Mouse (Mus musculus): ENCODE measurements at regions not wholly inside any gene's neighbourhood (a gene's known extent, or its start where the extent isn't known, plus 50 kb on each side); places are given as distances from the start of the nearest gene placed in this dataset.

DNA sequence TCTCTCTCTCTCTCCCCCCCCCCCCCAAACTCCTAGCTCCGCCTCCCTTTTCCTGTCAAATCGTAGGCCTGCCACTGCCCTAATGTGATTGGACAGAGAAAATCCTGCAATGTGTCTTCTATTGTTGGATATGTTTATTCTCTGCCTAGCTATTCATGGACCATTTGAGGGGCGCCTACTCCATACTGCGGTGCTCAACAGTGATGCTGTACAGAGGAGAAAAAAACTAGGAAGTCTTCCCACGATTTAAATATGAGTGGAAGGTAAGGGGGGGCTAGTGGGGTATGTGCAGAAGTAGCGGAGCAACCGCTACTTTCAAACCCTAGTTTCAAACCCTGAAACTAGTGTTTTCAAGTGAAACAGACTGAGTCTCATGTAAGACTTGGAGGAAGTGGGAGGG is 151.6 kb upstream of the Tnfaip3 start:
- DNase-seq (ENCODE audit: low spot score) (no peak), ATAC-seq (no peak)
- 66% methylated on average over 7 of the region's 7 CpGs for WGBS
- no peak overlapping the region for H3K27ac ChIP-seq
- H3K4me3 ChIP-seq (ENCODE audit: low read length): no peak overlapping the region
- no peak overlapping the region for H3K4me2 ChIP-seq (ENCODE audit: low read depth, low read length)
- no peak overlapping the region for H3K9ac ChIP-seq (replicated peaks; ENCODE audit: low read length)
- TF ChIP-seq CTCF (IDR thresholded peaks at IDR 0.05; ENCODE audit: low read depth): no peak
- no peaks in the 10 kb centered on the region for H3K9me3 ChIP-seq (ENCODE audit: low read length)
- no peaks in the 10 kb centered on the region for H3K36me3 ChIP-seq (ENCODE audit: insufficient read depth, low read length)
- no peaks in the 10 kb centered on the region for H3K27me3 ChIP-seq (ENCODE audit: insufficient read depth, low read length)
- no peaks in the 10 kb centered on the region for H3K4me1 ChIP-seq (ENCODE audit: insufficient read depth, low read length)

DNA sequence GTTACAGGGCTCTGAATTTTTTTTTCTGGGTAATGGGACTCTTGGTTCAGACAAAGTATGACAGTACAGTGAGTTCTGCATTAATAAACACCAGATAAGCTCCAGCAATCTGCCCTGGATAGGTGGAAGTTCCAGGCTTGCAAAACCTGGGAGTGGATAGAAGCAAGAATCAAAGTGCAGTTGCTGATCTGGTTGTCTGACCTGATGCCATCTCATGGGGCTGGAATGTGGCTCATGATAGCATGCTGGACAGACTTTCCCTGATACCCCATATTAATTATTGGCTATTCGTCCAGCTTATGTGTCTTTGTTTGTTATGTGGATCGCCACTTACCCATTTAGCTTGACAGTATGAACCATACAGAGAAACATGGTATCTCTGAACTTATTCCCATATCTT is 146.6 kb upstream of the Tnfaip3 start:
- 95% methylated on average over 2 of the region's 2 CpGs for WGBS
- no peak overlapping the region for H3K4me3 ChIP-seq (ENCODE audit: low read length)
- no peaks in the 10 kb centered on the region for H3K36me3 ChIP-seq (ENCODE audit: insufficient read depth, low read length)
- H3K4me2 ChIP-seq (ENCODE audit: low read depth, low read length): no peak overlapping the region
- ATAC-seq (no peak), DNase-seq (ENCODE audit: low spot score) (no peak)
- no peak for TF ChIP-seq CTCF (IDR thresholded peaks at IDR 0.05; ENCODE audit: low read depth)
- H3K27ac ChIP-seq: no peak overlapping the region
- no peaks in the 10 kb centered on the region for H3K27me3 ChIP-seq (ENCODE audit: insufficient read depth, low read length)
- H3K4me1 ChIP-seq (ENCODE audit: insufficient read depth, low read length): no peaks in the 10 kb centered on the region
- no peak overlapping the region for H3K9ac ChIP-seq (replicated peaks; ENCODE audit: low read length)
- no peaks in the 10 kb centered on the region for H3K9me3 ChIP-seq (ENCODE audit: low read length)

DNA sequence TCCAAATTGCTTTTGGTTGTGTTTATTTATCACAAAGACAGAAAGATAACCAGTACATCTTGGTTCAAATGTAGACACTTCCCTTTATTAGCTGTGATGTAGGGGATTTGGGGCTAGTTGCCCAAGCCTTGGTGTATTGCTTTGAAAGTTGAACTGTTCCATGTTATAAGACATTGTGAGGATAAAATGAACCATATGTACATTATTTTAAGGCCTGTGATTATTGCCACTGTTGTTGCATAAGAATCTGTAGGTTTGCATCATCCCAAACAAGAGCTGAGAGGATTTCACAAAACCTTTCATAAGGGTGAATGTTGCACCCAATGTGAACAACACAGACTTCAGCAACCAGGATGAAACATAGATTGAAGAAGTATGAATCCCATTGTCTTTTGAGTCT is 145.7 kb upstream of the Tnfaip3 start:
- ATAC-seq (no peak), DNase-seq (ENCODE audit: low spot score) (no peak)
- Histone ChIP-seq H3K27ac (no peak overlapping the region), H3K9ac (replicated peaks; ENCODE audit: low read length) (no peak overlapping the region), H3K4me3 (ENCODE audit: low read length) (no peak overlapping the region), H3K4me1 (ENCODE audit: insufficient read depth, low read length) (no peaks in the 10 kb centered on the region), H3K27me3 (ENCODE audit: insufficient read depth, low read length) (no peaks in the 10 kb centered on the region), H3K9me3 (ENCODE audit: low read length) (no peaks in the 10 kb centered on the region), H3K4me2 (ENCODE audit: low read depth, low read length) (no peak overlapping the region), H3K36me3 (ENCODE audit: insufficient read depth, low read length) (no peaks in the 10 kb centered on the region)
- no peak for TF ChIP-seq CTCF (IDR thresholded peaks at IDR 0.05; ENCODE audit: low read depth)

DNA sequence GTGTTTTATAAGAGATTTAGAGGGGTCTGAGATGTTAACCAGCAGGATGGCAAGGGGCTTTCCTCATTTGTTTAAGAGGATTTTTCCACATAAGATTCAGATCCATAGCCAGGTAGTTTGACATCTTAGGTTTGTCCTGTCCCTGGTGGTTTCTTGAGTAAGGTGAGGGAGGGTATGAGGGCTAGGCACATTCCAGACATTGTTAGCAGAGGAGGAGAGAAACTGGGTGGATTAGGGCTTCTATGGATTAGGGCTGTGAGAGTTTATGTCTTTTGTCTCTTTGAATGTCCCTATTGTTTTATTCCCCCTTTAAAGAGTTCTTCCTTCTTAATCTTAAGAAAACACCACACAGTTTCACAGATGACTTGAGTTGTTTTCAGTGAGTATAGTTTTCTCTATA is 138.6 kb upstream of the Tnfaip3 start:
- Histone ChIP-seq H3K36me3 (ENCODE audit: insufficient read depth, low read length) (no peaks in the 10 kb centered on the region), H3K9ac (replicated peaks; ENCODE audit: low read length) (no peak overlapping the region), H3K9me3 (ENCODE audit: low read length) (no peaks in the 10 kb centered on the region), H3K4me1 (ENCODE audit: insufficient read depth, low read length) (no peaks in the 10 kb centered on the region), H3K4me3 (ENCODE audit: low read length) (no peak overlapping the region), H3K27ac (no peak overlapping the region), H3K27me3 (ENCODE audit: insufficient read depth, low read length) (no peaks in the 10 kb centered on the region), H3K4me2 (ENCODE audit: low read depth, low read length) (no peak overlapping the region)
- DNase-seq (ENCODE audit: low spot score) (no peak), ATAC-seq (no peak)
- TF ChIP-seq CTCF (IDR thresholded peaks at IDR 0.05; ENCODE audit: low read depth): no peak

DNA sequence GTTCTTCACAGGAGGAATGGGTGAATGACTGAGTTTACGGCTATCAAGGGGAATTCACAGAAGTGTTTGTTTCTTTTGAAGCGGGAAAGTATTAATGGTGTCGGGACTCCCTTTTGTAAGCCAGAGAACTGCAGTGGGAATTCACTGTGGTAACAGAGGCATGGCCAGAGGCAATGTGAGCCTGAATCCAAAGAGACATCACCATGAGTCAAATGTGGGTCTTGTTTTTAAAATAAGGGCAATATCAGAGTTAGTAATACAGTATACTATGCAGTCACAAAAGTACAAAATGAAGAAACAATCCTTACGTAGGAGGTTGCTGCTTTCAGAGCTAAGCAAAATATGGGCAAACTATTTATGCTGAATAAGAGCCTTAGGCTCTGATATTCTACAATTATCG is 137.3 kb upstream of the Tnfaip3 start:
- Histone ChIP-seq H3K9ac (replicated peaks; ENCODE audit: low read length) (no peak overlapping the region), H3K9me3 (ENCODE audit: low read length) (no peaks in the 10 kb centered on the region), H3K4me3 (ENCODE audit: low read length) (no peak overlapping the region), H3K4me1 (ENCODE audit: insufficient read depth, low read length) (no peaks in the 10 kb centered on the region), H3K4me2 (ENCODE audit: low read depth, low read length) (no peak overlapping the region), H3K36me3 (ENCODE audit: insufficient read depth, low read length) (no peaks in the 10 kb centered on the region), H3K27me3 (ENCODE audit: insufficient read depth, low read length) (no peaks in the 10 kb centered on the region), H3K27ac (no peak overlapping the region)
- ATAC-seq (no peak), DNase-seq (ENCODE audit: low spot score) (no peak)
- 84% methylated on average over 5 of the region's 5 CpGs for WGBS
- no peak for TF ChIP-seq CTCF (IDR thresholded peaks at IDR 0.05; ENCODE audit: low read depth)

DNA sequence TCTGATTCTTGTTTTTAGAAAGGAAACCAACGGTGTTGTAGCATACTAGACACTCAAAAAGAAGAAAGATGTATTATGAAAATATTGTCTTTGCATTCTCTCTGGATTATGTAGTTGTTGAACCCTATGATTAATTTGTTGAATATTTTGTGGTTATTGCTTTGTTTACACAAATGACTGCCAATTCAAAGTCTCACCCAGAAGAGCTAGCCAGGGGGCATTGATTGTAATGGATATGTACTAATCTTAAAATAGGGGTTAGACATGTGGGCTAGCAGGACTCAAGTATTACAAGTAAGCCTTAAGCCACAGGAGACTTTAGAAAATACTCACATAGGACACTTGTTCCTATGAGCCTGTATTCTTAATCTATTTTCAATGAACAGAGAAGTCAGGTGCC is 135.3 kb upstream of the Tnfaip3 start:
- H3K27ac ChIP-seq: no peak overlapping the region
- H3K4me1 ChIP-seq (ENCODE audit: insufficient read depth, low read length): no peaks in the 10 kb centered on the region
- no peaks in the 10 kb centered on the region for H3K36me3 ChIP-seq (ENCODE audit: insufficient read depth, low read length)
- ATAC-seq (no peak), DNase-seq (ENCODE audit: low spot score) (no peak)
- no peak for TF ChIP-seq CTCF (IDR thresholded peaks at IDR 0.05; ENCODE audit: low read depth)
- H3K9ac ChIP-seq (replicated peaks; ENCODE audit: low read length): no peak overlapping the region
- H3K4me3 ChIP-seq (ENCODE audit: low read length): no peak overlapping the region
- no peak overlapping the region for H3K4me2 ChIP-seq (ENCODE audit: low read depth, low read length)
- no peaks in the 10 kb centered on the region for H3K9me3 ChIP-seq (ENCODE audit: low read length)
- 81% methylated on average over 1 of the region's 1 CpGs for WGBS
- H3K27me3 ChIP-seq (ENCODE audit: insufficient read depth, low read length): no peaks in the 10 kb centered on the region

DNA sequence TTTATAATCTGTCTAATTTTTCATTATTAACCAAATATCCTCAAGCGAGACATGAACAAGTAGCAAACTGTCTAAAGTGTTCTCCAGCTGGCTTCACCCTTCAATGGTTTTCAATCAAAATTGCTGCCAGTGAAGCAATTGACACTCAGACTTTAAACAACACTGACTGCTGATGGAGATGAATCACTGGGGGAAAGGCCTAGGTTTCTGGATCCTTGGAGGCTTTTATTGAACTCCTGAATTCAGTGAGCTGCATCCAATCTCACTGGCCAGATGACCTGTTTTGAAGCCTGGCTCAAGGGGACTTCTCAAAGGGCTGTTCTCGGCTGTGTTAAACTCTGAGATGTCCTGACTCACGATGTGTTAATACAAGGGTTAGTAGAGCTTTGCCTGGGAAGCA is 134.5 kb upstream of the Tnfaip3 start:
- no peak overlapping the region for H3K4me3 ChIP-seq (ENCODE audit: low read length)
- H3K9me3 ChIP-seq (ENCODE audit: low read length): no peaks in the 10 kb centered on the region
- TF ChIP-seq CTCF (IDR thresholded peaks at IDR 0.05; ENCODE audit: low read depth): no peak
- no peak overlapping the region for H3K4me2 ChIP-seq (ENCODE audit: low read depth, low read length)
- DNase-seq (ENCODE audit: low spot score) (no peak), ATAC-seq (no peak)
- WGBS: 60% methylated on average over 3 of the region's 3 CpGs
- H3K36me3 ChIP-seq (ENCODE audit: insufficient read depth, low read length): no peaks in the 10 kb centered on the region
- no peaks in the 10 kb centered on the region for H3K27me3 ChIP-seq (ENCODE audit: insufficient read depth, low read length)
- H3K9ac ChIP-seq (replicated peaks; ENCODE audit: low read length): no peak overlapping the region
- H3K4me1 ChIP-seq (ENCODE audit: insufficient read depth, low read length): no peaks in the 10 kb centered on the region
- H3K27ac ChIP-seq: no peak overlapping the region

Measured in hindbrain, postnatal 0 days (tissue).